Mouse (Mus musculus): ENCODE measurements around the gene Ap1s3.

GRCm38 (mm10) chr1:79619434-79619833, 52.3 kb downstream of the Ap1s3 start:
- TF ChIP-seq EP300 (IDR thresholded peaks at IDR 0.05; ENCODE audit: low read depth) (no peak), CTCF (IDR thresholded peaks at IDR 0.05; ENCODE audit: low read depth) (no peak)

Data from liver, postnatal 0 days (tissue).